Mouse (Mus musculus) adrenal gland, postnatal 14 days (tissue): Measurements from ENCODE around the gene Sgsm2. TPM values are rescaled to one million over a fixed set of nuclear protein-coding genes. Genes with fewer than 3 reads are reported as not detected.

Source experiments
- DNase-seq: peaks from one replicate; pipeline ENCODE4 v3.0.0; 2021; ENCODE audit warnings: mixed read lengths
- total RNA-seq: library from RNA; stranded (reverse); gene quantifications from 2 replicates; pipeline ENCODE4 v1.2.3, GENCODE M21; 2021

The Sgsm2 gene
- total RNA-seq, 1 experiment from 2014 or later: 22.4 TPM

GRCm38 (mm10) chr11:74841366-74841765, 55.5 kb downstream of the Sgsm2 start:
- peak; percentile 74 for DNase-seq

DNA sequence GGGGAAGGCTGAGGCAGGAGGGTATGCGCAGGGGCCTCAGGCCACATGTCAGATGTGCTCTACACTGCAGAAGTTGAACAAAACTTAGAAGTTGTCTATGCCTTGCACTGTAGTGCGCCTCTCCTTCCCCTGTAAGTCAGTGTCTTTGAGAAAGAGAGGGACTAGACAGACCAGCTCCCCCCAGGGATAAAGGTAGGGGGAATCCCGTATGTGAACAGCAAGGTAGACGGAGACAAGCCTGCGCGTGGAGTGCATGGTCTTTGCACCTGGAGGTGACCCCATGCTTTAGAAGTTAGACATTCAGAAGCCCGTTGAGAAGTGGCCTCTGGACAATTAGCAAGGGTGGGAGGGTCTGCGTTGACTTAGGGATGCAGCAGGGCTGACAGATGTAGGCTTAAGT, 56.1 kb downstream of the Sgsm2 start:
- peak; percentile 8 for DNase-seq

GRCm38 (mm10) chr11:74839860-74840715, 56.8 kb downstream of the Sgsm2 start:
- peak; percentile 10 for DNase-seq

GRCm38 (mm10) chr11:74838971-74839370, 57.9 kb downstream of the Sgsm2 start:
- DNase-seq: peak; percentile 69

DNA sequence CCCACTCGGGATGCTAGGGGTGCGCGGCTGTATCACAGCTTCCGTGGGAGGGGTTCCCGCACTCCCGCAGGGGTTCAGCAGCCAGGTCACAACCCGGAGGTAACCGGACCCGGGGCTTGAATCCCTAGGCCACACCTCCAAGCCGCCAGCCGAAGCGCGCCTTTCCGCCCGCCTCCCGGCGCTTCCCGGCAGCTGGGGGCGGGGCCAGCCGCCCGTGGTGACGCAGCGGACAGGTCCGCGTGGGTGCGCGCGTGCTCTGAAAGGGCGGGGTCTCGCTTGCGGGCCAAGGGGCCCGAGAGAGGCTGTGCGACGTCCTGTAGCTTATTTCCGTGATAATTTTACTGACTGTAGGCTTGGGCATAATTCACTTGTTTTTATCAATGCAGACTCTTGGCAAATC, 58.4 kb downstream of the Sgsm2 start:
- DNase-seq: peak; percentile 96

GRCm38 (mm10) chr11:74837694-74838431, 59.0 kb downstream of the Sgsm2 start:
- DNase-seq: peak; percentile 97

DNA sequence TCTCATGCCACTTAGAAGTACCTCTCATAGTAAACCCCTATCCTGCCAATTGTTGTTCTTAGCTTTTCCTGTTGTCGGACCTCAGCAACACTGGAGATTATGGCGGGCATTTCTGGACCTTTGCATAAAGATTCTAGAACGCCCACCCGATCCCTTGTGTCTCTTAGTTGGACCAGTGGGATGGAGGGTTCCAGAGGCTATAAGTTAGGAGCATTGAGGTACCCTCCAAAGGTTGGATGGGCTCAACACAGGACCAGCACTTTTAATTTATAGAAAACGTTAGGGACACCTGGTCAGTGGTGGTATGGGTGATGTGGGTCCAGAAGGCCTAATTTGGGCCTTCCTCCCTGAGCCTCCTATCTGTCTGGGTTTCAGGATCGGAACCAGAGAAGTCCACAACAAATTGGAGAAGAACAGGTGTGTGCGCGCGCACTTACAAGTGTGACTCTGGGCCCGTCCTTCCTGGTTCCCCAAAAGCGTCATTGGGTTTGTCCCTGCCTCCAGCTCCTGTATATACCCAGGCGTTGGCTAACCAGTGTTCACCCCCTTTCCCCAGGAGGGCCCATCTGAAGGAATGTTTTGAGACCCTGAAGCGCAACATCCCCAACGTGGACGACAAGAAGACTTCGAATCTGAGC, 59.7 kb downstream of the Sgsm2 start:
- no peak for DNase-seq

DNA sequence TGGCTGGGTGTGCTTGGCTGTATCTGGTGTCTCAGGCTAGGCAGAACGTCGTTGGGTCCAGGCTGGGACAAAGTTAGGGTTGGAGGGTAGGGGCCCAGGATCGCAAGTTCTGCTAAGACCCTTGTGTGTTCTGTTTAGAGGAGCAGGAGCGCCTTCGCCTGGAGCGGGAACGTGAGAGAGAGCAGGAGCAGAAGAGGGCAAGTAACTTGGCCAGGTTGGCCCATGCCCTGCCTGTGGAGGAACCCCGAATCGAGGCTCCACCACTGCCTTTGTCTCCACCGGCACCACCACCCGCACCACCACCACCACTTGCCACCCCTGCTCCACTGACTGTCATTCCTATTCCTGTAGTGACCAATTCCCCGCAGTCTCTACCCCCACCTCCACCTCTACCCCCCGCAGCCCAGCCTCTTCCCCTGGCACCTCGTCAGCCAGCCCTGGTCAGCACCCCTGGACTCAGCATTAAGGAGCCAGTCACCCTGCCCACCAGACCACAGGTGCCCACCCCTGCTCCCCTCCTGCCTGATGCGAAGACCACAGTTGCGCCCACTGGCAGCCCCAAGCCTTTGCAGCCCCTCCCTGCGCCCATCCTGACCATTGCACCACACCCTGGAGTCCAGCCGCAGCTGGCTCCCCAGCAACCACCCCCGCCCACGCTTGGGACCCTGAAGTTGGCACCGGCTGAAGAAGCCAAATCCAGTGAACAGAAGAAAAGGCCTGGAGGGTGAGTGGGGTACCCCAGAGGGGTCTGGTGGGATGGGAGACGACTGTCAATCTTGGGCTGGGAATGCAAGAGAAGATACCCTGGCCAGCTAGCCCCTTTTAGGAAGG, 60.4 kb downstream of the Sgsm2 start:
- DNase-seq: peak; percentile 12

- no peak for DNase-seq
Observed at GRCm38 (mm10) chr11:74835593-74836224, 61.2 kb downstream of the Sgsm2 start.

- peak; percentile 24 for DNase-seq
Observed at GRCm38 (mm10) chr11:74834650-74835277, 62.1 kb downstream of the Sgsm2 start.

GRCm38 (mm10) chr11:74834359-74834638, 62.6 kb downstream of the Sgsm2 start:
- DNase-seq: peak; percentile 20

DNA sequence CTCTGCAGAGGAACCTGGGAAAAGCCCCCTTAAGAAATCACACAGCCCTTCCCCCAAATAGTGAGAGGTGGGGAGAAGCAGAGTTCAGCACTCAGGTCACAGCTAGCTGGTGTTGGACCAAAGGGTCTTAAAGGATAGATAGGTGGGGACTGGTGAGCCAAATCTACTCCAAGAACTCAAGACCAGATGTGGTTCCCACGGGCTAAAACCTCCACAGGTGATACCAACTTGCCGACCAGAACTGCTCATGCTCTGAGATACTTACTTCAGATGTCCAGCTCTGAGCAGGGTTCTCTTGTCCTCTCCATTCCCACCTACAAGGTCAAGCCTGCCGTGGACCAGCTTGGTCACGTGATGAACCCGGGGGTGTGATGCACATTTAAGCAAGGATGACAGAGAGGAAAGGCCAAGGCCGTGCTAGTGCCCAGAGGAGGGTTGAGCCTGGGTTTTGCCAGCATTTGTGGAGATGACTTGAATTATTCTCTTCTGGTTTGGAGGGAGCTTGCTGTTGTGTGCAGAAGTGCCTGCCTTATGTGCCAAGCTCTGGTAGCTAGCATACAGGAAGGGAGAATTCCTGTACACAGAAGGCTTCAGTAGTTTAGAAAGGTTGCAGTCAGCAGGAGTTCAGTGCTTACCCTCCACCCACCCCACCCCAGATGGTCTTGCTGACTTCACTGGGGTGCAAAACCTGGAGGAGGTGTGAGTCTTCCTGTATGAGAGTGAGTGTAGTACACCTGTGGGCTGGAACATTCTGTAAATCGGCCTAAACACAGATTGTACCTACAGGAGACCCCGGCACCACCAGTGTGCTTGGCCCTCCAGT, 63.1 kb downstream of the Sgsm2 start:
- DNase-seq: peak; percentile 85

- DNase-seq: peak; percentile 89
Observed at GRCm38 (mm10) chr11:74832503-74833143, 64.2 kb downstream of the Sgsm2 start.

- DNase-seq: peak; percentile 100
Observed at GRCm38 (mm10) chr11:74831606-74832451, 65.0 kb downstream of the Sgsm2 start.

DNA sequence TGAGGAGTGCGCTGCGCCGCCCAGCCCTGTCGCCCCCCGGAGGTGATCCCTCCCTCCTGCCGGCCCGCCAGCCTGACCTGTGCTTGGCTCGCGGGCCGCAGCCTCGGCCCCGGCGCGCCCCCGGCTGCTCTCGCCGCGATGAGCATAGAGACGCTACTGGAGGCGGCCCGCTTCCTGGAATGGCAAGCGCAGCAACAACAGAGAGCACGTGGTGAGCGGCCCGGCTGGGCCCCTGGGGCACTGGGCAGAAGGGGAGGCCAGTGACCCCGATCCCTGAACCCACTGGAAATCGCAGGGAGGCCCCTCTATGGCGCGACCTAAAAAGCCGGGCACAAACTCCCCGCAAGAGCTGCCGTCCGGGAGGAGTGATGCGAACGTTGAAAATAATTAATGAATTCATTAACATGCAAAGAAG, 65.7 kb downstream of the Sgsm2 start:
- peak; percentile 75 for DNase-seq

DNA sequence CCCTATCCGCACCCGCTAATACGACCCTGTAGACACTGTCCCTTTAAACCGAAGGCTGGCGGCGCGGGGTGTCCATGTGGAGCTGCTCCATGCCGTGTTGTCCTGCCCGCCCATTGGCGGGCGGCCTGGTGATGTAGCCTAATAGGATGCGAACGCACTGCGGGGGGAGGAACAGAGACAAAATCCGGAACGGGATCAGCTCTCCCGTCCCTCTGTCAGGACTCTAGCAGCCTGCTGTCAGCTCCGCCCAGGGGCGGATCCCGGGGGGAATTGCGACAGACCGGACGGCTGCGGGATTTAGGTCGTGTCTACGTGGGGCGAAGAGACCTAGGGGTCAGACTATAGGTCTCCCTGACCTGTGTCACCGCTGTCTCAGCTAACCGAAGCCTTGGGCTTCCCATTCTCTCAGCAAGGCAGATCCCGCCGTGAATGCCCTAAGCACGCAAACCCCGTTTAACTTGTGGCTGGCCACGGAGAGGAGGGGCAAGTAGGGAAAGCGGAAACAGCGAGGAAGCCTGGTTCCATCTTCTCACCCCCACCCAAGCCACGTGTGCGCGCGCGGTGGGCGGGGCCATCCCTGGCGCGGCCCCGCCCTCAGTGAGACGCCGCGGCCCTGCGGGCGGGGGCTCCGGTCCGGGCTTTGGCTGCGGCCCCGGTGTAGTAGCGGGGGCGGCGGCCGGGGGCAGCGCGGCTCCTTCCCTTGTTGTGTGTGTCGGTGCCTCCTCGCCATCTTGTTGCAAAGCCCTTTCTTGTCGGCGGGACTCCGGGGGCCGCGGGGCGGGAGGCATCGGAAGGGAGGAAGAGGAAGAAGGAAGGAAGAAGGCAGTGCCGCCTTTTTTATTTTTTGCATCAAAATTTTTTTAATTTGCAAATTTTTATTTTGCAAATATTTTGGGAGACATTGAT, 66.4 kb downstream of the Sgsm2 start, which contains the start of gene Mnt:
TSS of gene Mnt (plus strand) at position 665 of the 906 bp plus-strand sequence.
- peak; percentile 99 for DNase-seq

- DNase-seq: peak; percentile 92
Observed at GRCm38 (mm10) chr11:74829812-74830211, 67.0 kb downstream of the Sgsm2 start.
